Comparison of ENCODE assay signal across 28 mouse cellular contexts in genomic region chr3:30683190-30683589, GRCm38 (mm10). TPM values are rescaled to one million over a fixed set of nuclear protein-coding genes. Genes with fewer than 3 reads are reported as not detected.
"Had no signal": no experiment of that assay in that cellular context is flagged by ENCODE, and none has a peak within 500 bp of the region (broad histone marks: within the 10 kb centered on the region; RNA-seq: fewer than 3 reads in every experiment).

No protein-coding gene starts in this region.

- DNase-seq: kidney, adult 11 months; kidney, adult 8-10 months; kidney, postnatal 10 days; kidney, postnatal 4 days; left cerebral cortex, postnatal 4 days; lung, adult 18-20 months; lung, postnatal 10 days; lung, postnatal 36 days; thymus, postnatal 25 days had no signal

- H3K4me1 ChIP-seq: kidney, embryonic 15.5 days; limb, embryonic 12.5 days; limb, embryonic 15.5 days; lung, embryonic 15.5 days; midbrain, embryonic 10.5 days; midbrain, embryonic 13.5 days had no signal

- ATAC-seq: midbrain, embryonic 13.5 days; midbrain, embryonic 16.5 days had no signal

- H3K9me3 ChIP-seq: kidney, embryonic 15.5 days; limb, embryonic 12.5 days; limb, embryonic 15.5 days; lung, embryonic 15.5 days; midbrain, embryonic 10.5 days; midbrain, embryonic 13.5 days had no signal

- H3K27ac ChIP-seq: kidney, embryonic 15.5 days; limb, embryonic 12.5 days; limb, embryonic 15.5 days; liver, embryonic 14.5 days; lung, embryonic 15.5 days; midbrain, embryonic 10.5 days; midbrain, embryonic 13.5 days; stomach, postnatal 0 days had no signal

- H3K27me3 ChIP-seq: kidney, embryonic 15.5 days; limb, embryonic 12.5 days; limb, embryonic 15.5 days; lung, embryonic 15.5 days; midbrain, embryonic 13.5 days had no signal

- H3K4me2 ChIP-seq: kidney, embryonic 15.5 days; limb, embryonic 12.5 days; limb, embryonic 15.5 days; liver, embryonic 11.5 days; lung, embryonic 15.5 days; midbrain, embryonic 13.5 days had no signal

- H3K36me3 ChIP-seq: kidney, embryonic 15.5 days; limb, embryonic 12.5 days; limb, embryonic 15.5 days; lung, embryonic 15.5 days; midbrain, embryonic 10.5 days; midbrain, embryonic 13.5 days had no signal

- H3K9ac ChIP-seq: kidney, embryonic 15.5 days; limb, embryonic 12.5 days; limb, embryonic 15.5 days; liver, embryonic 14.5 days; lung, embryonic 15.5 days; midbrain, embryonic 13.5 days had no signal

- H3K4me3 ChIP-seq: kidney, embryonic 15.5 days; limb, embryonic 12.5 days; limb, embryonic 15.5 days; lung, embryonic 15.5 days; midbrain, embryonic 10.5 days; midbrain, embryonic 13.5 days had no signal

RNA-seq across cellular contexts. Expression of gene Lrrc31, which starts 16.5 kb away (rescaled TPM):
- total RNA-seq: layer of hippocampus, adult 18-20 months; layer of hippocampus, postnatal 14 days; left cerebral cortex, adult 8-10 months; left cerebral cortex, postnatal 14 days; left cerebral cortex, postnatal 4 days had no signal
- polyA plus RNA-seq: limb, embryonic 12.5 days; liver, embryonic 11.5 days; liver, embryonic 14.5 days; midbrain, embryonic 10.5 days; neural tube, embryonic 11.5 days; neural tube, embryonic 14.5 days; spleen, adult 2 months had no signal

RNA-seq across cellular contexts. Expression of gene Lrrc34, which starts 35.5 kb away (rescaled TPM):
- polyA plus RNA-seq: small intestine, adult 2 months had no signal

RNA-seq across cellular contexts. Expression of gene Lrriq4, which starts 38.9 kb away (rescaled TPM):
- total RNA-seq: layer of hippocampus, adult 18-20 months; layer of hippocampus, postnatal 14 days; left cerebral cortex, adult 8-10 months; left cerebral cortex, postnatal 14 days; left cerebral cortex, postnatal 4 days had no signal
- polyA plus RNA-seq: kidney, embryonic 15.5 days; limb, embryonic 12.5 days; limb, embryonic 15.5 days; liver, embryonic 11.5 days; liver, embryonic 14.5 days; lung, embryonic 15.5 days; midbrain, embryonic 10.5 days; midbrain, embryonic 13.5 days; midbrain, embryonic 16.5 days; small intestine, adult 2 months; spleen, adult 2 months; stomach, embryonic 14.5 days had no signal
